ENCODE assay signal across 10 mouse cellular contexts in genomic region chrX:160669992-160670391, GRCm38 (mm10).
"Had no signal": no experiment of that assay in that cellular context is flagged by ENCODE, and none has a peak within 500 bp of the region (broad histone marks: within the 10 kb centered on the region; RNA-seq: fewer than 3 reads in every experiment).

No protein-coding gene starts in this region.

- DNase-seq: lung, adult 18-20 months; lung, embryonic 14.5 days; lung, postnatal 10 days; lung, postnatal 4 days; midbrain, embryonic 14.5 days; right cerebral cortex, postnatal 14 days; thymus, adult 18-20 months; thymus, postnatal 14 days; thymus, postnatal 36 days had no signal

- ATAC-seq: midbrain, embryonic 16.5 days had no signal
